Mouse (Mus musculus) 3T3-L1 (cell line): ENCODE measurements at regions not wholly inside any gene's neighbourhood (a gene's known extent, or its start where the extent isn't known, plus 50 kb on each side); places are given as distances from the start of the nearest gene placed in this dataset.
"Not testable (repeated sequence)": the region's sequence is repeated elsewhere in the genome, so short reads cannot be mapped to it uniquely, and the experiment has no call there.

Source experiments
- DNase-seq: peaks from one replicate; pipeline ENCODE4 v3.0.0-alpha.2; 2015; ENCODE audit warnings: low read depth, low spot score

GRCm38 (mm10) chr9:9342456-9343185 lies 103.7 kb upstream of the Arhgap42 start:
- no peak for DNase-seq

DNA sequence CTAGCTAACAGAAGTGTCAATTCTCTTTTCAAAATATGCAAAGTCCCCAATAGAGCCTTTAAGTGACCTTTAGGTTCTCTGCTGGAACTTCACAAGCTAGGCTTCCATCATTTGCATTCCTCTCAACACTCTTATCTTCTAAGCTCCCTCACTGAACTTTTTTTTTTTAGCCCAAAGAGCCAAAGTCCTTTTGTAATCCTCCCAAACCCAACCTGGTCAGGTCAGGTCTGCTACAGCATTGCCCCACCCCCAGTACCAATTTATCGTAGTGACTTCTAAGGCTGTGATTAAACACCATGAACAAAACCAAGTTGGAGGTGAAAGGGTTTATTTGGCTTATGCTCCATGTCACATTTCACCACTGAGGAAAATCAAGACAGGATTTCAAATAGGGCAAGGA lies 79.7 kb upstream of the Arhgap42 start:
- DNase-seq = no peak

- DNase-seq = no peak
Observed at GRCm38 (mm10) chr9:9316021-9316420, 77.1 kb upstream of the Arhgap42 start.

GRCm38 (mm10) chr9:9312274-9312673 lies 73.4 kb upstream of the Arhgap42 start:
- no peak for DNase-seq

DNA sequence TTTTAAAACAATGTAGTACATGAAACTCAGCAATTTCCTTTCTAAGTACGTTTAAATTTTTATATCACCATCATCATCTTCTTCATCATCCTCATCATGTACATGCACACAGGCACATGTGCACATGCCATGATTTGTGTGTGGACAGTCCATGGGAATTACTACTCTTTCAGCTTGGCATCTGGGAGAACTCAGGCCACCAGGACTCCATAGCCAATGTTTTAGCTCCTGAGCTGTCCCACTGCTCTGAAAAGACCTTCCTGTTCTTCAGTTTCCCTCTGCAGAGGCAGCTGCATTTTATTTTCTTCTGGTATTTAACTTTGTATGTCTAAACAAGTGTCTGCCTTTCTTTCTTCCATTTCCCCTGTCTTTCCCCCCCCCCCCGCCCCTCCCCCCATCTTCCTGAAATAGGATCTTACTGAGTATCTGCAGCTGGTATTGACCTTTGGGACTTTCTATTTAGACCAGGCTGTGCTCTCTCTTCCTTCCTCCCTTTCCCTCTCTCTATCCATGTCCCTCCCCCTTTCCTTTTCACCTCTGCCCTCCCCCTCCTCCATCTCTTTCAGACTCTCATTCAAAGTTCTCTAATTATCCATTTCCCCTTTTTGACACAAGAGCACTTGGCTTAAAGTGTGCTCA lies 72.8 kb upstream of the Arhgap42 start:
- no peak for DNase-seq

DNA sequence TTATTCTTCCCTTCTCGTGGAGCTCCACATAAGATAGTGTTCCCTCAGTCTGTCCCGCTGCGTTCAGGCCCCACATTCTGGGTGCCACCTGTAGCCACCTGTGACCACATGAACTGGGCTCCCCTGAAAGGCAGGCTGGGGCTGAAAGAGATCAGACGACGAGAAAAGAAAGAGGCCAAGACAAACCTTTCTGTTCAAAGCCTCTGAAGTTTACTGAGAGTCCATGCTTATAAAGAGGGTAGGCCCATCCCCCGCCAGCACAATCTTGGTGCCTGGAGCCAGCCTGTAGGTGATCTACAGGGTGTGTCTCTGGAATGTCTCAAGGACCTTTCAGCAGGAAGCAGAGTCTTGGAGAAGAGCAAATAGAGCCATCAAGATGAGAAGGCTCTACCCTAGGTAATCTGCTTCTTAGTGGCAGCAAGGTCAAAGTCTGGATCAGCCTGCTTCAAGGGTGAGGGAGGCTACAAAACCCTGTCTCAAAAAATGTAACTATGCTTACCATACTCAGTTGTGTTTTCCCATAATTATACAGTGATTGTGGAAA lies 72.2 kb upstream of the Arhgap42 start:
- DNase-seq = not testable (repeated sequence)

DNA sequence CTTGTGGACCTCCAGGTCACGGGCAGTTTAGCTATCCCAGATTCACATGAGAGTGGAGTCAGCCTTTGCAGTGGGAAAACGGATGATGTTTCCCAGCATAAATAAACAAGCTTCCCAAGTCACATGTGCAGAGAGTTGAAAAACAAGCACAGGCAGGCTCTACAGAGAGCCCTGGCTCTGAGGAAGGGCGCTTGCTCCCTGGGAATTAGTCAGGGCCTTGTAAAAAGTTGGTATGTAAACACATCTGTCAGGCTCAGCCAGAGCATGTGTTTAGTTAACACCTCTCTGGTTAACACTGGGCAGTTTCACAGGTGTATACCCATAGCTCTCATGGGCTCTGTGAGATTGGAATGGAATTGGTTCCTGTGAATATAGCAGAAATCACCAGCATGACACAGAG lies 51.9 kb upstream of the Arhgap42 start:
- no peak for DNase-seq

- DNase-seq = no peak
Observed at GRCm38 (mm10) chr9:9289570-9289969, 50.7 kb upstream of the Arhgap42 start.
